In genomic region chr19:23379752-23380504, GRCm38 (mm10) we compare ENCODE assay signal across 20 mouse cellular contexts.
DNase-seq lines count a peak whose midpoint lies in the region; ATAC-seq and TF ChIP-seq lines count a peak whose summit lies in the region.
"Had no signal": no experiment of that assay in that cellular context is flagged by ENCODE, and none has a peak within 500 bp of the region (broad histone marks: within the 10 kb centered on the region; RNA-seq: fewer than 3 reads in every experiment).

No protein-coding gene starts in this region.

- H3K9ac ChIP-seq in hindbrain, postnatal 0 days (replicated peaks; ENCODE audit: low read length), result no peak overlapping the region
- H3K9ac ChIP-seq in hindbrain, embryonic 16.5 days (ENCODE audit: low read depth, low read length), result no peak overlapping the region
- no peak overlapping the region for H3K9ac ChIP-seq in lung, embryonic 14.5 days
- H3K9ac ChIP-seq in intestine, embryonic 15.5 days, result no peak overlapping the region
- H3K9ac ChIP-seq: embryonic facial prominence, embryonic 15.5 days; heart, embryonic 12.5 days; hindbrain, embryonic 14.5 days had no signal

- H3K4me2 ChIP-seq in hindbrain, postnatal 0 days (ENCODE audit: low read depth, low read length), result no peak overlapping the region
- H3K4me2 ChIP-seq in hindbrain, embryonic 16.5 days (ENCODE audit: low read length), result no peak overlapping the region
- H3K4me2 ChIP-seq in lung, embryonic 14.5 days, result no peak overlapping the region
- no peak overlapping the region for H3K4me2 ChIP-seq in intestine, embryonic 15.5 days (replicated peaks)
- H3K4me2 ChIP-seq: embryonic facial prominence, embryonic 15.5 days; heart, embryonic 12.5 days; hindbrain, embryonic 14.5 days had no signal

- H3K27ac ChIP-seq in hindbrain, postnatal 0 days, result no peak overlapping the region
- no peak overlapping the region for H3K27ac ChIP-seq in hindbrain, embryonic 16.5 days (ENCODE audit: low read depth, low read length)
- H3K27ac ChIP-seq in lung, embryonic 14.5 days (ENCODE audit: low read depth), result no peak overlapping the region
- no peak overlapping the region for H3K27ac ChIP-seq in intestine, embryonic 15.5 days
- H3K27ac ChIP-seq: embryonic facial prominence, embryonic 15.5 days; forebrain, embryonic 10.5 days; gastrocnemius, adult 2 months; hindbrain, embryonic 10.5 days; hindbrain, embryonic 14.5 days had no signal

- no peaks in the 10 kb centered on the region for H3K27me3 ChIP-seq in hindbrain, postnatal 0 days (ENCODE audit: insufficient read depth, low read length)
- no peaks in the 10 kb centered on the region for H3K27me3 ChIP-seq in hindbrain, embryonic 16.5 days (replicated peaks; ENCODE audit: control insufficient read depth, insufficient read depth, low read length)
- no peaks in the 10 kb centered on the region for H3K27me3 ChIP-seq in lung, embryonic 14.5 days (ENCODE audit: insufficient read depth, low read length)
- no peaks in the 10 kb centered on the region for H3K27me3 ChIP-seq in intestine, embryonic 15.5 days (replicated peaks)
- H3K27me3 ChIP-seq: embryonic facial prominence, embryonic 15.5 days had no signal

- no peak overlapping the region for H3K4me3 ChIP-seq in hindbrain, postnatal 0 days (ENCODE audit: low read length)
- no peak overlapping the region for H3K4me3 ChIP-seq in hindbrain, embryonic 16.5 days (ENCODE audit: low read length)
- H3K4me3 ChIP-seq in lung, embryonic 14.5 days (ENCODE audit: low read depth, low read length), result no peak overlapping the region
- H3K4me3 ChIP-seq in intestine, embryonic 15.5 days (replicated peaks), result no peak overlapping the region
- H3K4me3 ChIP-seq: embryonic facial prominence, embryonic 15.5 days; erythroblast, embryonic 14.5 days; forebrain, embryonic 10.5 days; gastrocnemius, adult 2 months; heart, embryonic 12.5 days; hindbrain, embryonic 10.5 days had no signal

- H3K9me3 ChIP-seq in hindbrain, postnatal 0 days (ENCODE audit: low read length), result no peaks in the 10 kb centered on the region
- H3K9me3 ChIP-seq in hindbrain, embryonic 16.5 days (ENCODE audit: control insufficient read depth, low read length), result no peaks in the 10 kb centered on the region
- H3K9me3 ChIP-seq in lung, embryonic 14.5 days (ENCODE audit: low read depth, low read length), result no peaks in the 10 kb centered on the region
- H3K9me3 ChIP-seq in intestine, embryonic 15.5 days, result no peaks in the 10 kb centered on the region
- H3K9me3 ChIP-seq: embryonic facial prominence, embryonic 15.5 days; forebrain, embryonic 10.5 days; heart, embryonic 12.5 days; hindbrain, embryonic 10.5 days had no signal

- peak; percentile 55 for DNase-seq in hindbrain, postnatal 0 days (ENCODE audit: low spot score)
- peak; percentile 83 for DNase-seq in lung, embryonic 14.5 days
- DNase-seq in lung, postnatal 25 days (ENCODE audit: low spot score), result no peak
- DNase-seq in lung, postnatal 10 days, result peak; percentile 51
- DNase-seq in lung, postnatal 14 days, result no peak
- DNase-seq: adrenal gland, adult 2 months; adrenal gland, postnatal 25 days; cerebellum, adult 8-10 months; embryo, embryonic 11 days; gastrocnemius, adult 2 months; gastrocnemius, postnatal 25 days had no signal

- H3K36me3 ChIP-seq in hindbrain, postnatal 0 days (ENCODE audit: insufficient read depth, low read length), result no peaks in the 10 kb centered on the region
- H3K36me3 ChIP-seq in hindbrain, embryonic 16.5 days (ENCODE audit: control insufficient read depth, insufficient read depth, low read length), result no peaks in the 10 kb centered on the region
- no peaks in the 10 kb centered on the region for H3K36me3 ChIP-seq in lung, embryonic 14.5 days (ENCODE audit: insufficient read depth)
- no peaks in the 10 kb centered on the region for H3K36me3 ChIP-seq in intestine, embryonic 15.5 days
- H3K36me3 ChIP-seq: embryonic facial prominence, embryonic 15.5 days; forebrain, embryonic 10.5 days; heart, embryonic 12.5 days; hindbrain, embryonic 10.5 days had no signal

- no peak for TF ChIP-seq CTCF in hindbrain, postnatal 0 days (IDR thresholded peaks at IDR 0.05; ENCODE audit: low read depth)
- TF ChIP-seq CTCF in lung, embryonic 14.5 days (IDR thresholded peaks at IDR 0.05; ENCODE audit: low read depth), result no peak

- no peaks in the 10 kb centered on the region for H3K4me1 ChIP-seq in hindbrain, postnatal 0 days (ENCODE audit: insufficient read depth, low read length)
- no peaks in the 10 kb centered on the region for H3K4me1 ChIP-seq in hindbrain, embryonic 16.5 days (ENCODE audit: control insufficient read depth, insufficient read depth, low read depth, low read length)
- peaks cover 7% of the 10 kb centered on the region; the same call in 1 of the 2 replicates for H3K4me1 ChIP-seq in lung, embryonic 14.5 days (ENCODE audit: insufficient read depth)
- no peaks in the 10 kb centered on the region for H3K4me1 ChIP-seq in intestine, embryonic 15.5 days (replicated peaks)
- H3K4me1 ChIP-seq: heart, embryonic 12.5 days had no signal

- no peak for ATAC-seq in hindbrain, postnatal 0 days
- ATAC-seq in hindbrain, embryonic 16.5 days, result no peak
- ATAC-seq in lung, embryonic 14.5 days (ENCODE audit: insufficient read depth), result peak; percentile 87
- no peak for ATAC-seq in intestine, embryonic 15.5 days
- ATAC-seq: forebrain, embryonic 14.5 days had no signal

- WGBS in hindbrain, postnatal 0 days, result 78% methylated on average over 8 of the region's 8 CpGs
- WGBS in hindbrain, embryonic 16.5 days, result 85% methylated on average over 8 of the region's 8 CpGs
- 48% methylated on average over 8 of the region's 8 CpGs for WGBS in lung, embryonic 14.5 days
- 64% methylated on average over 8 of the region's 8 CpGs for WGBS in intestine, embryonic 15.5 days

Comparison
In these comparisons a context has a peak if more than half of its experiments do, and no peak if none do; other contexts are left out.
1. DNase-seq: peak in hindbrain, postnatal 0 days (single experiment), lung, embryonic 14.5 days (single experiment) and lung, postnatal 10 days (single experiment); none in lung, postnatal 25 days (single experiment) and lung, postnatal 14 days (single experiment).